Mouse (Mus musculus): ENCODE measurements around the gene Naa16.
"Not testable (repeated sequence)": the region's sequence is repeated elsewhere in the genome, so short reads cannot be mapped to it uniquely, and the experiment has no call there.

Gene Naa16

DNA sequence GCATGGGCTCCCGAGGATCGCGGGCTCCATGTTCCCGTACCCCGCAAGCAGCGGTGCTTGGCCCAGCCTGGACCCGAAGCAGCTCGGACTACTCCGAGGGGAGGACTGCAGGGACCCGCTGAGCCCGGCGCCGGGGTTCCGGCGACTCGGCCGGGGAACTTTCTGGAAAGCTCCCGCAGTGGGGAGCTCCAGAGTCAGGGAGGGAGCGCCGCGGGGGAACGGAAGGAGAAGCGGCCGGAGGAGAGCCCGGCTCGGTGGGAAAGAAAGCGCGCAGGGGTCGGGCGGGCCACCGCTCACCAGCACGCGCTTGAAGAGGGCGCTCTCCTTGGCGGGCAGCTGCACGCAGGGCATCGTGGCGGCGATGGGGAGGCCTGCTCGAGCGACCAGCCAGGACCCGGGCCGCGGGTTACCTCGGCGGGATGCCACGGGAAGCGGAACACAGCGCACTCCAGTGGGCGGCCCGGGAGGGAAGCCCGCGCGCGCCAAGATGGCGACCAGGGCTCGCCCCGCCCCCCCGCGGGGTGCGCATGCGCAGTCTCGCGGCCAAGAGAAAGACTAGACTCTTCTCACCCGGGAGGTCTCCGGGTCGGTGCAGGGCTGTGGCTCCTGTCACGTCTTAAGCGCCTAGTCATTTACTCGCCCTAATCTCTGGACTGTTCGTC lies at the start of gene Naa16:
TSS of gene Naa16 (minus strand) at position 514 of the 662 bp plus-strand sequence.
- DNase-seq (ENCODE audit: extremely low spot score), result peak; percentile 98

DNA sequence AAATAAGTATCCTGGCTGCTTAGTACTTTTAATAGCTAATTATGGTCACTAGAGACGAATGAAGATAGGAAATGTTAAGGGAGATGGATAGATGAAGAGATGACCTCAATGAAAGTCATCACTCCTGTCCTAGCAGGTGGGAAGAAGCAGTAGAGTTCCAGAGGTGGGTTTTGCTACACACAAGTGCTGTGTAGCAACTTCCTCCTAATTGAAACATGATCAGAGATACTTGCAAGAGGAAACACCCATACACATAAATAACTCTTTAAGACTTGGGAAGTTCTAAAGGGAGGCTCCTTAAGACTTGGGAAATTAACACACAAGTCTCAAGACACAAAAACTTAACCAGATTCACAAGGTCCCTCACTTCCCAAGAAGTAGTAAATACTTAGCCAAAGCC lies 43.5 kb upstream of the Naa16 start:
- DNase-seq (ENCODE audit: extremely low spot score), result no peak

DNA sequence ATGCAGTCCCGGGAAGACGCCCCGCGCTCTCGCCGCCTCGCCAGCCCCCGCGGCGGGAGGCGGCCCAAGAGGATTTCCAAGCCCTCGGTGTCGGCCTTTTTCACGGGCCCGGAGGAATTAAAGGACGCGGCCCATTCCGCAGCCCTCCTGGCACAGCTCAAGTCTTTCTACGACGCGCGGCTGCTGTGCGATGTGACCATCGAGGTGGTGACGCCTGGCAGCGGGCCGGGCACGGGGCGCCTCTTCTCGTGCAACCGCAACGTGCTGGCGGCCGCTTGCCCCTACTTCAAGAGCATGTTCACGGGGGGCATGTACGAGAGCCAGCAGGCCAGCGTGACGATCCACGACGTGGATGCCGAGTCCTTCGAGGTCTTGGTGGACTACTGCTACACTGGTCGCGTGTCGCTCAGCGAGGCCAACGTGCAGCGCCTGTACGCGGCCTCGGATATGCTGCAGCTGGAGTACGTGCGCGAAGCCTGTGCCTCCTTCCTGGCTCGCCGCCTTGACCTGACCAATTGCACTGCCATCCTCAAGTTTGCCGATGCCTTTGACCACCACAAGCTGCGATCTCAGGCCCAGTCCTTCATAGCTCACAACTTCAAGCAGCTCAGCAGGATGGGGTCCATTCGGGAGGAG lies 36.3 kb upstream of the Naa16 start:
- DNase-seq (ENCODE audit: extremely low spot score), result not testable (repeated sequence)

GRCm38 (mm10) chr14:79425979-79426729 lies 35.6 kb upstream of the Naa16 start, which contains the start of gene Kbtbd7:
Kbtbd7 (plus strand) TSS chr14:79426511.
- DNase-seq (ENCODE audit: extremely low spot score), result peak; percentile 92

DNA sequence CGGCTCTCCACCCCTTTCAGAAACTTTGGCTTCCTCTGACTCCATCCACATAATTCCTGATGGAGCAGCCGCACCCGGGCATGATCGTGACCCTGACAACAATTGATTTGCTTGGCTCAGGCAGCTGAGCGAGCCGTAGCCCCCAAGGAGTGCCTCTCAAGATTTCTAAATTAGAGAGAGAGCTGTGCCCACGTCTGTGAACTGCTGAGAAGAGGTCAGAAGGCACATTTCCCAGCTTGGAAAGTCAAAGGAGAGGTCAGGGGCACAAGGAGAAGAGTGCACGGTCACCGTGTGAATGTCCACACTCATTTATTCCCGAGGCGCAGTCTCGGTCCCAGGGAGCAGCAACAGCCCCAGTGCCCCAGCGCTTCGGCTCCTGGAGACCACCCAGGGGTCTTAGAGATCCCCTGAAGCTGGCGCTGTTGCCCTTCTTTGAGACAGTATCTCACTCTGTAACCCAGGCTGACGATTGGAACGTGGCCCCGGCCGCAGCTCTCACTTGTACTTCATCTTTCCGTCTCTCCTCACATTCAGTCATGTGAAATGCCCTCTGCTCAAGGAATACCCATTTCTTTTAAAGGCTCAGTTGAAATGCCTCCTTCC lies 29.6 kb upstream of the Naa16 start:
- DNase-seq (ENCODE audit: extremely low spot score), result peak; percentile 11

GRCm38 (mm10) chr14:79413121-79413520 lies 22.5 kb upstream of the Naa16 start:
- no peak for DNase-seq (ENCODE audit: extremely low spot score)

- DNase-seq (ENCODE audit: extremely low spot score), result no peak
Measured at GRCm38 (mm10) chr14:79410662-79411061, 20.1 kb upstream of the Naa16 start.

DNA sequence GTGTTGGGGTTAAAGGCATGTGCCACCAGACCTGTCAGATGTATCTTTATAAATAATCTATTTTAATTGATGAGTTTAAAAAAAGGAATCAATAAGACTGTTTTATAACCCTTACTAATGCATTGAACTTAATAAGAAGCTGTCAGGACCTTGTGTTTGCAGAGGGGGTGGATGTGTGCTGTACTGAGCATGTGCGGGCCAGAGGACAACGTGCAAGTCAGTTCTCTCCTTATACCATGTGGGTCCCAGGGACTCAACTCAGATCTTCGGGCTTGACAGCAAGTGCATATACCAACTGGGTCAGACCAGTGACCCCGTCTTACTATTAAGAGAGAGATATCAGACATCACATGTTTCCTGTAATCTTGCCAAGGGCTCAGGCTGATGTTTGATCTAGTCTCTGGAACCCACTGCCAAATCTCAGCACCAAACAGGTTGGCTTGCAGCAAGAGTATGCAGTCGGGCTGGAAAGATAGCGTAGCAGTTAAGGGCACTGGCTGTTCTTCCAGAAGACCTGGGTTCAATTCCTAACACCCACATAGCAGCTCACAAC lies 18.8 kb upstream of the Naa16 start:
- DNase-seq (ENCODE audit: extremely low spot score), result no peak

- no peak for DNase-seq (ENCODE audit: extremely low spot score)
Measured at GRCm38 (mm10) chr14:79407641-79408040, 17.1 kb upstream of the Naa16 start.

GRCm38 (mm10) chr14:79397321-79398122 lies 6.9 kb upstream of the Naa16 start, which contains the start of gene Mtrf1:
Mtrf1 (plus strand) TSS chr14:79397772.
- peak; percentile 86 for DNase-seq (ENCODE audit: extremely low spot score)

DNA sequence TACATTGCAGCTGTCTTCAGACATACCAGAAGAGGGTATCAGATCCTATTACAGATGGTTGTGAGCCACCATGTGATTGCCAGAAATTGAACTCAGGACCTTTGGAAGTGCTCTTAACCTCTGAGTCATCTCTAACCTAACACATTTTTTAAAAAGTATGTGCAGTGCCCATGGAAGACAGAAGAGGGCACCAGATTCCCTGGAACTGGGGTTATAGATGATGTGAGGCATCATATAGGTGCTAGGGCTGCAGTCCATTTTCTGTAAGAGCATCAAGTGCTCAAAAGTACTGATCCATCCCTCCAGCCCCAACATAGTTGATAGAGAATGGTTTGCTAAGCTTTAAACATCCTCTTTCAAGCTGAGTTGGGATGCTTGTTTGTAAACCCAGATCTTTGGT lies 4.0 kb upstream of the Naa16 start:
- DNase-seq (ENCODE audit: extremely low spot score), result peak; percentile 56

- DNase-seq (ENCODE audit: extremely low spot score), result no peak
Measured at GRCm38 (mm10) chr14:79393289-79393688, 2.7 kb upstream of the Naa16 start.

DNA sequence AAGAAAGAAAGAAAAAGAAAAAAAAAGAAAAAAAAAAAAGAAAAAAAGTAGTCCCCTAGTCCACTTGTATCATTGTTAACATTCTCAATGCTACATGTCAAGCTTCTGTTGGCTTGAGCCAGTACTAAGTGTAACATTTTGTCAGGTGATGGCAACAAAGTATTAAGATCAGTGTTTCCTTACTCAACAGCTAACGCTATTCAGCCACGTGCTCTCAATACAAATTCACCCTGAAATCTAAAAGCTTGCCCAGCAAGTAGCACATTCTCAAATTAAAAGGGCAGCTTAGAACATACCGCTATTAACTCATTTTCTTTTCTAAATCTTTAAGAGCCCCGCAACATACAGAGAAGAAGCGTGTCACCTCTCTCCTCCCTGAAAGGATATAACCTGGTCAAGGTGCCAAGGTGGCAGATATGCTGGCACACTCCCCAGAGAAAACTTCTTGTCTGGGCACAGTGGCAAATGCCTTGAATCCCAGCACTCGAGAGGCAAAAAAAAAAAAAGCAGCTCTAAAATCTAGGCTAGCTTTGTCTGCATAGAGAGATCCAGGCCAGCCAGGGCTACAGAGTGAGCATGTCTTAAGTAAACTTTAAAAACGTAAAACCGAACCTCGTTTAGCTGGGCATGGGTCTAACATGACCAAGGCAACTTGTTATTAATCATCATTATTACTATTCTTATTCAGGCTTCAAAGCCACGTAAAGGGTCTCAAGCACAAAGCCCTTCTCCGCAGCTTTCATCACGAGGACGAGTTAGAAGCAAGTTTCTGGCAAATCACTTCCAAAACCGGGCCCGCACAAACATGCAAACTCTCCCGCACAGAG lies 927 bp downstream of the Naa16 start:
- DNase-seq (ENCODE audit: extremely low spot score), result peak; percentile 36

- no peak for DNase-seq (ENCODE audit: extremely low spot score)
Measured at GRCm38 (mm10) chr14:79388304-79388703, 2.3 kb downstream of the Naa16 start.

DNA sequence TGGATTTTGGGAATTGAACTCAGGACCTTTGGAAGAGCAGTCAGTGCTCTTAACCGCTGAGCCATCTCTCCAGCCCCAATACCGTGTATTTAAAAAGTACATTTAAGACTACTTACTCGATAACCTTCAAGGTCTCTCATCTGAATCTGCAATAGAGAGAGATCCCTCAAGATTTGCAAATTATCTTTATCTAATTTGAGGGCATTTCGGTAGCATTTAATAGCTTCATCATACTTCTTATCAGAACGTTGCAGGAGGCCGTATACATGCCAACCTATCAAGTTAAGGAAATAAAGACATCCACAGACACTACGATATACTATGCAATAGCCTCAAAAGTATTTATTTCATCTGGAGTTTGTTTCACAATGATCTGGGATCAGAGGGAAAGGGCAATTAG lies 7.5 kb downstream of the Naa16 start:
- no peak for DNase-seq (ENCODE audit: extremely low spot score)

DNA sequence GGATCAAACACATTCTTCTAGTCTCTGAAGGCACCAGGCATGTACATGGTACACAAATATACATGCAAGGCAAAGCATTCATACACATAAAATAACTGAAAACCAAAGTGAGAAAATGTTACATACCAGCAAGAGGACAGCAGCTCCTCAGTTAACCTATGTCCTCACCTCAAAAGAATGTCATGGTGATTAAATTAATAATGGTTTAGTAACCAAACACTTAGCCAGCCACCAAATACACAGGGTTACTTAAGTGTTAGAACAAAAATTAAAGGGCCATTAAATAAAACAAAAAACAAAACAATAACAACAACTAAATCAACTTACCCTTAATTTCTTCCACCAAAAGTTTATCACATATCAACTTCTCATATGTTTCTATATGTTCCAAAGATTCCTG lies 13.5 kb downstream of the Naa16 start:
- no peak for DNase-seq (ENCODE audit: extremely low spot score)

DNA sequence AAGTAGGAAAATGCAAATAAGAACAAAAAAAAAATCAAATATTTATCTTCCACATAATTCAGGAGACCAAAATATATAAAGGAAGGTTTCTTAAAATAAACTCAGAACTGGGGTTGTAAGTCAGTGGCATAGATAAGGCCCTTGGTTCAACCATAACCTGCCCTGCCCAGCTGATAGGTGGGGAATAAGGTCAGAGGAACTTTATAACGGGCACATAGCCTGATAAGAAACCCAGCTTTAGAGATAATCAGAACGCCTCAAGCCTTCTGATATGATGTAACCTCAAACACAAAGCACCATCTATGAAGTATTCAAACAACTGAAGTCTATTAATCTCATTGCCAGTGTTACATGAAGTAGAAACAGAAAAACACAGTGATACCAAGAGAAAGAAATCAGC lies 32.5 kb downstream of the Naa16 start:
- DNase-seq (ENCODE audit: extremely low spot score), result no peak

GRCm38 (mm10) chr14:79346384-79346783 lies 44.2 kb downstream of the Naa16 start:
- no peak for DNase-seq (ENCODE audit: extremely low spot score)

DNA sequence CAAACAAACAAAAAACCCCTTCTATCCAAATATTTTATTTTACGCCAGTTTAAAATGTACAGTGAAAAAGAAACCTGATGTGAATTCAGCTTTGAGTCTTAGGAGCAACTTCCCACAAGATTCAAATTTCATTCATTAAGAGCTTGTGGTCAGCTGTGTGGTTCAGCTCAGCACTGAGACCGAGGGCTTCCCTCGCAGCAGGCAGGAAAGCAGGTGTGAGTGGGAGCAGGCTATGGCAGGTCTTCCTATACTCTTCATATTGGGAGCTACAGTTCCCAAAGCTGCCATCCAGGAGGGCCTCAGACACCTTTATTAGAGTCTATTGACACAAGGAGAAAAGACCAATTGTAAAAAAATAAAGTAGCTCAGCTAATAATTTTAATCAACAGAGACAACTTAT lies 55.0 kb downstream of the Naa16 start:
- DNase-seq (ENCODE audit: extremely low spot score), result no peak

DNA sequence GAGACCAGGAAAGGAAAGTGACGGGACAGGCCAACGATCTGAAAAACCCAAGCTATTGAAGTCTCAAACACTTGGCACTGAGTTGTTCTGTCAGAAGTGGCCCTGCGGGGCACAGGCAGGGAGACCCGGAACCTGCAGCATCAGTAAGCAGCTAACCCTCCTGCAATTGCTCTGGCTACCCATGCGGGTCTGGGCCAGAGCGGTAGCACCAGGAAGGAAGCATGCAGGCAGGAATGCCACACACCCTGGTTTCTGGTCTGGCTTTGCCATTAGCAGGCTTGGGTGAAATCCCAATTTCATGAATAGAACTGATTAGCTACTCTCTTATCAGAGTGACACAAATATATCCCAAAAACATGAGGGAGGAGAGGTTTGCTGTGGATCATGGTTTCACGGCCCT lies 58.6 kb downstream of the Naa16 start:
- DNase-seq (ENCODE audit: extremely low spot score), result no peak

Measured in embryo, embryonic 9.5 days (tissue).